Mouse (Mus musculus) adrenal gland, postnatal 25 days (tissue): Measurements from ENCODE around the gene Apol7c. TPM values are rescaled to one million over a fixed set of nuclear protein-coding genes. Genes with fewer than 3 reads are reported as not detected.
"Not testable (repeated sequence)": the region's sequence is repeated elsewhere in the genome, so short reads cannot be mapped to it uniquely, and the experiment has no call there.

Experiments
- DNase-seq: peaks from one replicate; pipeline ENCODE4 v3.0.0; 2021; ENCODE audit warnings: mixed read lengths
- long read RNA-seq: library from polyadenylated mRNA; stranded (forward); transcript quantifications from one replicate; pipeline ENCODE4 v2.0.0, GENCODE M21; 2021
- total RNA-seq: library from RNA; stranded (reverse); gene quantifications from 2 replicates; pipeline ENCODE4 v1.2.3, GENCODE M21; 2021

Apol7c gene
- not detected in 2 replicates for total RNA-seq
- long read RNA-seq = 0 reads

DNA sequence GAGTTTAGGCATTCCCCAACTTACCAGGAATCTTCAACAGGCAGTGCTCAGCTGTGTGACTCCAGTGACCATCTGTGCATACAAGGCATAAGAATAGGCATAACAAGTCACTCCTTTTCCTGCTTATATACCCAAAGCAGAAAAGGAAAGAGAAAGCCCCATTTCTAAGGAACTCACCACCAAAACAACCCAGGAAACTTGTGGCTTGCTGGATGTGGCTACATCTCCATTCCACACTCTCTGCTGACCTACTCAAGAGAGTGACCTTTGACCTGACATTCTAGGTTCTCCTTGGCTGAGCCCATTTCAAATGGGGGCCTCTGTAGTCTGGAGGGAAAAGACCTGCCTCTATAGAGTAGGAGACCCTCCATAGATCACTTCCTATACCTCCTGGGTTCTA is at the start of gene Apol7c:
TSS of gene Apol7c (minus strand) at position 101 of the 400 bp plus-strand sequence.
- DNase-seq = no peak

- DNase-seq = no peak
Measured at GRCm38 (mm10) chr15:77581681-77582080, 48.6 kb upstream of the Apol7c start.

GRCm38 (mm10) chr15:77579311-77579710 is 46.2 kb upstream of the Apol7c start:
- no peak for DNase-seq

DNA sequence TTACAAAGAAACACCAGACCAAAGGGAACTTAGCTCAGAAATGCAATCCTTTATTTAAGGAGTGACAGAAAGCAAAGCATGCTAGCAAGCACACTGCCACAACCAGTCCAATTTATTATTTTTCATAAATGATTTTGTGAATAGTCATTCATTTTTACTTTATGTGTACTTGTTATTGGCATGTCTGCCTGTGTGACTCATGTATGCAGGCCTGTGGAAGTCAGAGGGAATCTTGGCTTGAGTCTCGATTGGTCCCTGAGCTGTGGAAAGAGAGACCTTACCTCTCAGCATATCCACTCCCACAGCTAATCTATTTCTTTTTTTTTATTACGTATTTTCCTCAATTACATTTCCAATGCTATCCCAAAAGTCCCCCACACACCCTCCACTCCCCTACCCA is 45.7 kb upstream of the Apol7c start:
- DNase-seq = no peak

GRCm38 (mm10) chr15:77563219-77563618 is 30.1 kb upstream of the Apol7c start:
- DNase-seq = no peak

DNA sequence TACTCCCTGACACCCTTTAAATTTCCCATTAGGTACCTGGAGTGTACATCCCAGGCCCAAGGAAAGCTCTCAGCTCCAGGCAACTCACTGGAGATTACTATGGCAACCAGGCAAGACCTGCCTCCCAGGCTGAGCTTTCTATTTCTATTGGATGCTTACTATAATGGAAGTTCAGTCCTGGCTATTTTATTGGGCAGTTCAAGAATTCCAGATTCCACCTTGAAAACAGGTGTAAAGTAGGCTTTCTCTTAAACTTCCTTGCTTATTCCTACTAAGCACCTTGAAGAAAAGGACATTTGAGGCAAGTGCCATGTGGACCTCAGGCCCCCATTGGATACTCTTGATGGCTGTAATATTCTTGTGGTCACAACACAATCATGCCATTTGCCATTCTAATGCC is 28.7 kb upstream of the Apol7c start, which contains the start of gene 1700025B11Rik:
TSS of gene 1700025B11Rik (minus strand) at position 101 of the 400 bp plus-strand sequence.
- DNase-seq = no peak

GRCm38 (mm10) chr15:77539221-77539620 is 6.1 kb upstream of the Apol7c start:
- not testable (repeated sequence) for DNase-seq

GRCm38 (mm10) chr15:77523186-77523843 is 9.8 kb downstream of the Apol7c start:
- peak; percentile 72 for DNase-seq

DNA sequence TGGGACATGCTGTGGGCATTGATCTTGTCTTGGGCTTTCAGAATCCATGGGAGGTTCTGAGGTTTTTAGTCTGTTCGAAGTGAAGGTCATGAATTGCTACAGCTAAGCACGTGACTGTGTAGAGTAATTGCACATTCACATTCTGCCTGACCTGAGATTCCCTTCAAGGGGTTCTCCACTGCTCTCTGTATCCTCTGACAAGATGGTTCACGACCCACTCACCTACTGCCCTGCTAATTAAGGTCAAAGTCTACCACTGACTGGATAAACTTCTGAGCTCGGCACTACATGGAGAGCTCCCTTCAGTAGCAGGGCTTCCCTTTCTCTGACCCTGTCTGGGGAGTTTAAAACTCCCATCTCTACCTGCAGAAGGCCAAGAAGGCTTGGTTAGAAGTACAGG is 12.5 kb downstream of the Apol7c start:
- not testable (repeated sequence) for DNase-seq

- not testable (repeated sequence) for DNase-seq
Measured at GRCm38 (mm10) chr15:77507966-77508365, 25.1 kb downstream of the Apol7c start, which contains the start of gene Apol11a. Gene Apol11a, plus strand, starts transcription at chr15:77508271.

DNA sequence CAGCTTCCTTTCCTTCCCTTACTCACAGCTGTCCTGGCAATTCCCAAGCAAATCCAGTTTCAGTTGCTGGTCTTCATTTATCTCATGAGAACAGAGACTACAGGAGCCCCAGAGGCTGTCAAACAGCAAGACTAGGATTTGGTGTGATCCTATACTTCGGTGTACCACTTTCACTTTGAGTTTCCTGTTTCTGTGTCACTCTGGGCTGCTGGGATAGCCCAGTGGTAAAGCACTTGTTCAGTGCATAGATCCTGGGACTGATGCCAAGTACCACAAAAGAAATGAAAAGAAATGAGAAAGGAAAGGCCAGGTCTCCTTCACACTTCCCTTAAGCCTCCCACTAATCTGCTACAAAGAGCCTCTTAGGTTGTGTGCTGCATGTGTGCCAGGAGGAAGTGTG is 38.4 kb downstream of the Apol7c start:
- not testable (repeated sequence) for DNase-seq

DNA sequence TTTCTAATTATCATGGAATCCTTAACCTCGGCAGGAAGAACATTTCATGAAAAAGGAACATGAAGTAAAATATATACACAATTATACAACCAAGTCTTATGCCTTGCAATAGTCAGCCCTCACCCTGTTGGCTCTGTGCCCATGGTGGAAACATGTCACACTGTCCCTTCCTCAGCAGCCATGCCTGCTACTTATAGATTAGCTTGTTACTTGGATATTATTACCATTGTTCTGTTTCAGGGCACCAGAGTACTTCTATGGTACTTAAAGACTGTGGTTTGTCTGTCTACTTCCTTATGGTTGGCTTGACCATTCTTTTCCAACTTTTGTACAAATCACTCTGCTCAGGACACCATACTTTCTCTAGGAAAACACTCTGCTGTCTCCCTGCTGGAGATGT is 39.9 kb downstream of the Apol7c start:
- not testable (repeated sequence) for DNase-seq

GRCm38 (mm10) chr15:77482140-77482794 is 50.8 kb downstream of the Apol7c start:
- no peak for DNase-seq

GRCm38 (mm10) chr15:77476693-77477092 is 56.4 kb downstream of the Apol7c start, which contains the start of gene Apol10a:
Gene Apol10a, plus strand, starts transcription at chr15:77477047.
- DNase-seq = not testable (repeated sequence)

Other genes starting within 250 kb of the Apol7c start
- 56.5 and 68.7 TPM in 2 replicates for gene Rbfox2, start 226.3 kb downstream of the Apol7c start, total RNA-seq
- not detected in 2 replicates for gene Apol7a, start 134.2 kb downstream of the Apol7c start, total RNA-seq
- gene Apol9a, start 122.2 kb downstream of the Apol7c start, total RNA-seq = 0.91 and 1.2 TPM in 2 replicates
- not detected in 2 replicates for gene Apol7b, start 85.8 kb downstream of the Apol7c start, total RNA-seq
- gene Apol10a, start 56.3 kb downstream of the Apol7c start, total RNA-seq = not detected in 2 replicates
- not detected in 2 replicates for gene Apol11a, start 25.0 kb downstream of the Apol7c start, total RNA-seq
- gene 1700025B11Rik, start 28.6 kb upstream of the Apol7c start, total RNA-seq = not detected in 2 replicates
- 0.52 TPM in 1 of 2 replicates, not detected in the other for gene Apol10b, start 62.8 kb upstream of the Apol7c start, total RNA-seq
- gene Gm36245, start 65.9 kb upstream of the Apol7c start, total RNA-seq = not detected in 2 replicates
- 0.33 and 0.62 TPM in 2 replicates for gene Apol11b, start 110.0 kb upstream of the Apol7c start, total RNA-seq
- gene Apol7e, start 165.5 kb upstream of the Apol7c start, total RNA-seq = not detected in 2 replicates
- 0.76 and 1.2 TPM in 2 replicates for gene Apol9b, start 195.7 kb upstream of the Apol7c start, total RNA-seq
- gene Apol8, start 223.7 kb upstream of the Apol7c start, total RNA-seq = not detected in 2 replicates